Mouse (Mus musculus): Measurements from ENCODE around the gene Mroh2a. TPM values are rescaled to one million over a fixed set of nuclear protein-coding genes. Genes with fewer than 3 reads are reported as not detected.

Mroh2a gene
- polyA plus RNA-seq, 1 experiment from 2014 or later, result 1.6 TPM

- WGBS, result 65% methylated on average over 14 of the region's 14 CpGs
Observed at GRCm38 (mm10) chr1:88302057-88302740, 75.4 kb downstream of the Mroh2a start.

GRCm38 (mm10) chr1:88303762-88304161, 77.0 kb downstream of the Mroh2a start:
- Histone ChIP-seq H3K4me2 (replicated peaks) (no peak overlapping the region), H3K27me3 (no peaks in the 10 kb centered on the region), H3K4me1 (no peaks in the 10 kb centered on the region), H3K27ac (no peak overlapping the region), H3K36me3 (no peaks in the 10 kb centered on the region), H3K9me3 (peaks cover 83% of the 10 kb centered on the region), H3K4me3 (no peak overlapping the region), H3K9ac (no peak overlapping the region)
- no peak for ATAC-seq (ENCODE audit: insufficient number of reproducible peaks, insufficient read depth, low FRiP score, low TSS enrichment)
- 62% methylated on average over 6 of the region's 6 CpGs for WGBS

More at GRCm38 (mm10) chr1:88302057-88302740, 75.4 kb downstream of the Mroh2a start:
- Histone ChIP-seq H3K4me1 (no peaks in the 10 kb centered on the region), H3K9me3 (peaks cover 82% of the 10 kb centered on the region), H3K27me3 (no peaks in the 10 kb centered on the region), H3K9ac (no peak overlapping the region), H3K27ac (no peak overlapping the region), H3K4me3 (no peak overlapping the region), H3K36me3 (no peaks in the 10 kb centered on the region), H3K4me2 (replicated peaks) (no peak overlapping the region)
- no peak for ATAC-seq (ENCODE audit: insufficient number of reproducible peaks, insufficient read depth, low FRiP score, low TSS enrichment)

GRCm38 (mm10) chr1:88304261-88304985, 77.6 kb downstream of the Mroh2a start:
- H3K4me1 ChIP-seq, result no peaks in the 10 kb centered on the region
- H3K27me3 ChIP-seq, result no peaks in the 10 kb centered on the region
- H3K9ac ChIP-seq, result no peak overlapping the region
- peaks cover 84% of the 10 kb centered on the region for H3K9me3 ChIP-seq
- WGBS, result 60% methylated on average over 8 of the region's 8 CpGs
- H3K4me2 ChIP-seq (replicated peaks), result no peak overlapping the region
- no peak overlapping the region for H3K27ac ChIP-seq
- H3K4me3 ChIP-seq, result no peak overlapping the region
- H3K36me3 ChIP-seq, result no peaks in the 10 kb centered on the region
- ATAC-seq (ENCODE audit: insufficient number of reproducible peaks, insufficient read depth, low FRiP score, low TSS enrichment), result no peak

- Histone ChIP-seq H3K27me3 (no peaks in the 10 kb centered on the region), H3K4me2 (replicated peaks) (no peak overlapping the region), H3K27ac (no peak overlapping the region), H3K4me1 (no peaks in the 10 kb centered on the region), H3K9ac (no peak overlapping the region), H3K36me3 (no peaks in the 10 kb centered on the region), H3K4me3 (no peak overlapping the region), H3K9me3 (peaks cover 86% of the 10 kb centered on the region)
- no peak for ATAC-seq (ENCODE audit: insufficient number of reproducible peaks, insufficient read depth, low FRiP score, low TSS enrichment)
- 48% methylated on average over 6 of the region's 6 CpGs for WGBS
Observed at GRCm38 (mm10) chr1:88305018-88305795, 78.4 kb downstream of the Mroh2a start.

GRCm38 (mm10) chr1:88306543-88306942, 79.8 kb downstream of the Mroh2a start:
- no peaks in the 10 kb centered on the region for H3K27me3 ChIP-seq
- no peaks in the 10 kb centered on the region for H3K36me3 ChIP-seq
- H3K9me3 ChIP-seq, result peaks cover 76% of the 10 kb centered on the region
- H3K27ac ChIP-seq, result no peak overlapping the region
- H3K9ac ChIP-seq, result no peak overlapping the region
- H3K4me3 ChIP-seq, result no peak overlapping the region
- H3K4me2 ChIP-seq (replicated peaks), result no peak overlapping the region
- 71% methylated on average over 1 of the region's 1 CpGs for WGBS
- no peak for ATAC-seq (ENCODE audit: insufficient number of reproducible peaks, insufficient read depth, low FRiP score, low TSS enrichment)
- H3K4me1 ChIP-seq, result no peaks in the 10 kb centered on the region

- WGBS, result 62% methylated on average over 12 of the region's 12 CpGs
- Histone ChIP-seq H3K4me1 (no peaks in the 10 kb centered on the region), H3K27me3 (no peaks in the 10 kb centered on the region), H3K36me3 (no peaks in the 10 kb centered on the region), H3K9me3 (peaks cover 71% of the 10 kb centered on the region), H3K9ac (no peak overlapping the region), H3K27ac (no peak overlapping the region), H3K4me2 (replicated peaks) (no peak overlapping the region), H3K4me3 (no peak overlapping the region)
- no peak for ATAC-seq (ENCODE audit: insufficient number of reproducible peaks, insufficient read depth, low FRiP score, low TSS enrichment)
Observed at GRCm38 (mm10) chr1:88307180-88307579, 80.4 kb downstream of the Mroh2a start.

- H3K4me3 ChIP-seq, result no peak overlapping the region
- no peak overlapping the region for H3K4me2 ChIP-seq (replicated peaks)
- peaks cover 56% of the 10 kb centered on the region for H3K9me3 ChIP-seq
- H3K27ac ChIP-seq, result no peak overlapping the region
- ATAC-seq (ENCODE audit: insufficient number of reproducible peaks, insufficient read depth, low FRiP score, low TSS enrichment), result no peak
- no peaks in the 10 kb centered on the region for H3K27me3 ChIP-seq
- no peaks in the 10 kb centered on the region for H3K36me3 ChIP-seq
- no peaks in the 10 kb centered on the region for H3K4me1 ChIP-seq
- WGBS, result 47% methylated on average over 2 of the region's 2 CpGs
- no peak overlapping the region for H3K9ac ChIP-seq
Observed at GRCm38 (mm10) chr1:88309020-88309419, 82.2 kb downstream of the Mroh2a start.

- Histone ChIP-seq H3K4me1 (no peaks in the 10 kb centered on the region), H3K9ac (no peak overlapping the region), H3K9me3 (peaks cover 49% of the 10 kb centered on the region), H3K4me2 (replicated peaks) (no peak overlapping the region), H3K27ac (no peak overlapping the region), H3K36me3 (no peaks in the 10 kb centered on the region), H3K27me3 (no peaks in the 10 kb centered on the region), H3K4me3 (no peak overlapping the region)
- WGBS, result 53% methylated on average over 3 of the region's 3 CpGs
- ATAC-seq (ENCODE audit: insufficient number of reproducible peaks, insufficient read depth, low FRiP score, low TSS enrichment), result no peak
Observed at GRCm38 (mm10) chr1:88309905-88310304, 83.1 kb downstream of the Mroh2a start.

- H3K4me1 ChIP-seq, result no peaks in the 10 kb centered on the region
- H3K4me3 ChIP-seq, result no peak overlapping the region
- H3K9me3 ChIP-seq, result peaks cover 45% of the 10 kb centered on the region
- 67% methylated on average over 3 of the region's 3 CpGs for WGBS
- no peak overlapping the region for H3K9ac ChIP-seq
- ATAC-seq (ENCODE audit: insufficient number of reproducible peaks, insufficient read depth, low FRiP score, low TSS enrichment), result 0 out of 2 replicates have a peak, but pooled peaks have one; percentile 48
- no peak overlapping the region for H3K27ac ChIP-seq
- H3K36me3 ChIP-seq, result no peaks in the 10 kb centered on the region
- no peak overlapping the region for H3K4me2 ChIP-seq (replicated peaks)
- no peaks in the 10 kb centered on the region for H3K27me3 ChIP-seq
Observed at GRCm38 (mm10) chr1:88310349-88310748, 83.6 kb downstream of the Mroh2a start.

Measured in embryonic facial prominence, embryonic 12.5 days (tissue).